Mouse (Mus musculus) fat pad, adult 2 months (tissue): ENCODE measurements around the gene Adam8.

Source experiments
- DNase-seq: peaks from one replicate; pipeline ENCODE4 v3.0.0-alpha.2; 2011; ENCODE audit warnings: low read depth, low spot score; ENCODE audit errors: extremely low read depth

Gene Adam8

DNA sequence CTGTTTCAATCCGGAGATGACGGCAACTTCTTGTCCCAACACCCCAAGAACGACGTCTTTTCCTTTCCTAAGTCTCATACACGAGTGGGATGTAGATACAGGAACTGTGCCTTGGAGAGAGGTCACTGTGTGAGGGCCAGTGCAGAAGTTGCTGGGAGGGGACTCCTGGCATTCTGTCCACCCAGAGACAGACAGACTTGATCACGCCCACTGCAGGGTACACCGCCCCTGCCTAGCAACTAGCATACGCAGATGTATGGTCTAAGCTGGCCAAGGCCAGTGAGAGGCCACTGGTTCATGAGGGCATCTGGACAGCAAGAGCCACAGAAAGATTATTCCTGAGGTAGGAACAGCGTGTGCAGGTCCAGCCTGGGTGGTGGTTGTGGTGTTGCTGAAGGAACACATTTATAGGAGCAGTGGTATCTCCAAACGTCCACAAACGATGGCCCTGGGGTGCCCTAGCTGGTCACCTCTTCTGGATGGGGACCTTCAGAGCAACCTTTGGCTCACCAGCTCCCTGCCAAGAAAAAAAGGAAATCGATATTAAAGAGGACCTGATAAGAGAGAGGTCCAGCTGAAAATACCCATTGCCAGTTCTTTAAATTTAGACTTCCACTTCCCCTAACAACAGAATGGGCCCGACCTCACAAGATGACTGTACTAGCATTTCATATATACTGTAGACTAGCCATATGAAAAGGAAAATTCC is 13.2 kb downstream of the Adam8 start:
- DNase-seq = no peak

DNA sequence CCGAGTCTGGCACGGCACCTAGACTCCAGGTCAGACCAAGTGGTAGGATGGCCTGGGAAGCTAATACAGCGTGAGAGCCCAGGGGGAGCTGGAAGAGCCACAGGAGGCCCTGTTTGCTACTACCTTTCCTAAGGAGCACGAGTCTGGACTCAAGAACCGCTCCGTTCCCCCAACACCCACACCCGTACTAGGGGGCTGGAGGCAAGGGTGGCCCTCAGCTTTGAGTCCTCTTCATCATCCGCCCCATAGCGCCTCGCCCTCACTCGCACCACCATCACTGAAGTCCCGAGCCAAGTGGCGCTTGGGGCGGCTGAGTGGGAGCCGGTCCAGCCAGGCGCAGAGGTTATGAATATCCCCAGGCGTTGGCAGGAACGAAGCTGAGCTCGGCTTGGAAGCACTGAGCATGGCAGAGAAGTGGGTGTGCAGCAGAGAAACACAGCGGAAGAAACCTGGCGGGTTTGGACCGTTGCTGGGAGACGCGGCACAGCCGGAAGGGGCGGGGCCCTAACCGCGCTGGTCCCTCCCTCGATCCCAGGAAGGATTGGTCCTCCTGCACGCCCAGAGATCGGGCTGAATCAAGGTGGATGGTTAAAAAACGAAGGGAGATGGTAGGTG is 14.0 kb downstream of the Adam8 start, which contains the start of gene 6430531B16Rik:
6430531B16Rik (minus strand) TSS at position 478 of the 615 bp plus-strand sequence.
- DNase-seq = no peak

DNA sequence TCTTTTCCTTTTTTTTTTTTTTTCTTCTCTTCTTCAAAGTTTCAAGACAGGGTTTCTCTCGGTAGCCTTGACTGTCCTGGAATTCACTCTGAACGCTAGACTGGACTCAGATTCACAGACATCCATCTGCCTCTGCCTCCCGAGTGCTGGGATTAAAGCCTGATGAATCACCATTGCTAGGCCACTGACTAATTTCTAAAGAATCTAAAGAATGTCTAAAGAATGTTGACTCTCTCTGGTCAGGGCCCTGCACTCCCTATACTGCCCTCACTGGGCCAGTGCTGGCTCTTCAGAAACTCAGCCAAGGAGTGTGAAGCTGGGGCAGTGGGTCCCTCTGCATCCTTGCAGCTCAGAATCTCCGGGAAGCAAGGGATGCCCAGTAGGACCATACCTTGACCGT is 16.9 kb downstream of the Adam8 start:
- DNase-seq = no peak

GRCm38 (mm10) chr7:139974307-139974706 is 18.1 kb downstream of the Adam8 start:
- no peak for DNase-seq

GRCm38 (mm10) chr7:139972923-139973331 is 19.4 kb downstream of the Adam8 start:
- DNase-seq = no peak

DNA sequence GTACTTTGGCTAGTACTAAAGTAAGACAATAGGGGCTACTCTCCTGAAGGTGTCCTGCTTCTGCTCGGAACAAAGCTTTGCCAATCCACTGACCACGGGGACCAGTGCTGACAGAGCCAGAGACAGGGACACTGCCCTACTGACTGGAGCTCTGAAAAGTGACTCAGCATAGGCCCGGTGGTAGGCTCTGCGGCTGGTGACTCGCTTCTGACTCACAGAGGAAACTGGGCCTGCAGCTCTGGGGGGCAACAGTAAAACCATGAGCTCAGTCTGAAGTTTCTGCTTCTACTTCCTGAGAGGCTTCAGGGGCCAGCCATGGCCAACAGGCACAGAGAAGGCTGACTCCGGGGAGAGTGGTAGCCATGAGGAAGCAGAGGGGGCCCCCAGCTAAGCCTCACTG is 20.9 kb downstream of the Adam8 start:
- DNase-seq = no peak

DNA sequence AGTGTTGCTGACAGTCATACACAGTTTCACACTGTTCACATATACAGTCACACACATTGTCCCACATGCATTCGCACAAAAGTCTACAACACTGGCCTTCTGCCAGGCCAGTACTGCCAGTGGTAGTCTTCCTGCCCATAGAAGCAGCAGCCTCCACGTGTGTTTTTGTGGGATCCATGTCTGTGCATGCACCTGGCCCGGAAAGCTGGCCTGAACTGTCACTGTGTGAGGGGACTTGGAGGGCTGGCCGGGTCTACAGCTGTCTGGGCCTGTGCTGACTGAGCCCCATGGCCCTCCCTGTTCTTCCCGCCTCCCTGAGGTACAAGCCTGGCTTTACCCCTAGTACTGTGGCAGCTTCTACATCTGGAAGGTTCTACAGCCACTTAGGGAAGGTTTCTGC is 21.4 kb downstream of the Adam8 start:
- no peak for DNase-seq

DNA sequence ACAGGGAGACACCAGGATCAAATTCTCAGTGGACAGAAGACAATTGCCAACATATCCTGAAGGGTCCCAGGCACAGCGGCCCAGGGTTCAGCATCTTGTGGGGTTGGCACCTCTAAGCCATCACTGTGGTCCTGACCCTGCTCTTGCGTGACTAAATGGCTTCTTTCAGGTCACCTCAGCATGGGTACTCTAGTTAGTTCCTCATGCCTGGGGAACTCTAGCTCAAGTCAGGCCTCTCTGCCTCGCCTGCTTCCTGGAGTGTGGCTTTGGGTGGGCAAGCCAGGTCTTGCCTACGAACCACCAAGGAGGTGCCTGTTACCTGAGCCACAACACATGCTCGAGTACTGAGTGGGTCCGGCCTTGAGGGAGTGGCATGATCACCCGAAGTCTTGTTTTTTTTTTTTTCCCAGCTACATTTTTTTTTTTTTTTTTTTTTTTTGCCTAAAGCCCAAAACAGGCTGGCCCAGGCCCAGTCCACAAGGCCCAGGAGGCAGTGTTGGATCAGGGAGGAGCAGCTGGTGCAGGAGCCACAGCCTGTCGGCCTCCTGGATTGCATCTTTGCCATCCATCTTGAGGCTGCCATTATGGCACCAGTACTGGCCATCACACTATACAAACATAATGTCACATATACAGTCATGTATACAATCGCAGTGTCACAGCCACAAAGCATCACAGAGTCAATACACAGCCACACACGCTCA is 22.0 kb downstream of the Adam8 start:
- no peak for DNase-seq

DNA sequence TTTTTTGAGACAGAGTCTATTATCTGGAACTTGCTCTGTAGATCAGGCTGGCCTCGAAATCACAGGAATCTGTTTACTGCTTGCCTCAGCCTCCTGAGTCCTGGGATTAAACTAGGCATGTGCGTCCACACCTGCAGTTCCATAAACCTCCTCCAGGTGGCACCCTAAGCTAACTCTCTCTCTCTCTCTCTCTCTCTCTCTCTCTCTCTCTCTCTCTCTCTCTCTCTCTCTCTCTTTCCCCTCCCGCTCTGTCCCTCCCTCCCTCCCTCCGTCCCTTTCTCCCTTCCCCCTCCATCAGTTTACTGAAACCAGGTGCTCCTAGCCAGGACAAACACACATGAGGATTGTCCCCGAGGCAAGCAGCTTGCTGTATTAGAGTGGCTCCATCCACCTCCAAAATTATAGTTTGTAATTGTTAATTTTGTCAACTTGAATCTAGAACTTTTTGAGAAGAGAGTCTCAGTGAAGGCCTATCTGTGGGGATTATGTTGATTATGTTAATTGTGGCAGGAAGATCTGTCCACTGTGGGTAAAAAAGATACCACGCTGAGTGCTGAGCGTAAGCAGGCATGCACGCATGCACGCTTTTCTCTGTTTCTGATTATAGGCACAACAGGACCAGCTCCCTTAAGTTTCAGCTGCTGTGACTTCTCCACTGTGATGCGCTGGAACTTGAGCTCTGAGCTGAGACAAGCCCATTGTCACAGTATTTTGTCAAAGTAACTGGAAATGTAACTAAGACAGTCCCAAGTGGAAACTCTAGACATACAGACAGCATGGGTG is 22.8 kb downstream of the Adam8 start:
- no peak for DNase-seq

DNA sequence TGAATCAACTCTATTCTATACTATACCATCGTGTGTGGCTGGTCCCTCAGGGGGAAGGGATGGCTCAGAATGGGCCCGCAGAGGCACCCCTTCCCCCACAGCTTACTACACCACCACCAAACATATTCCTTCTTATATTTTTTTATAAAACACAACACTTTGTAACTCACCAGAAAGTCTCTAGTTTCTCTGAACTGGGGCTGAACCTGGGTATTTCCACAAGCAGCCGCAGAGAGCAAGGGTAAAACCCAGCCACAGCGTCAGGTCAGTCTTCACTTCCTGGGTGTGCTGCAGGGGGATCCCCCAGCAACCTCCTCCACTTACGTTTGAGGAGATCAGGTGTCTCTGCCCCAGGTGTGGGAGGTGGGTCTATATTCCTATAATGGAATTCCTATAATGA is 23.9 kb downstream of the Adam8 start:
- DNase-seq = no peak

DNA sequence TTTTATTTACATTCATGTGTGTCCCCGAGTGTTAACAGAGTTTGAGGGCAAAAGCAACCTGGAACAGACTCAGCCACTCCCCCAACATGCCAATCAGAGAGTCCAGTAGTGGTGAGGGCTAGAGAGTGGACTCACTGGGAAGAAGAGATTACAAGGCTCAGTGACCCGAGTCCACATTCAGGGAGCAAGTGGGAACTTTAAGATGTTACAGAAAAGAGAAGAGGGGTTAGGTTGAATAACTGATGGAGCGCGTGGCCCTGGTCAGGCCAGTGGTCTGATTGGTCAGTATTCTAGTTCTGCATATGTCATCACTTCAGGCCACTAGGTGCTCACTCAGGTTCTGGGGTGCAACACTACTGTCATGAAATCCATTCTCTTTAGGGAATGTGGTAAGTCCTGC is 25.2 kb downstream of the Adam8 start:
- DNase-seq = no peak

DNA sequence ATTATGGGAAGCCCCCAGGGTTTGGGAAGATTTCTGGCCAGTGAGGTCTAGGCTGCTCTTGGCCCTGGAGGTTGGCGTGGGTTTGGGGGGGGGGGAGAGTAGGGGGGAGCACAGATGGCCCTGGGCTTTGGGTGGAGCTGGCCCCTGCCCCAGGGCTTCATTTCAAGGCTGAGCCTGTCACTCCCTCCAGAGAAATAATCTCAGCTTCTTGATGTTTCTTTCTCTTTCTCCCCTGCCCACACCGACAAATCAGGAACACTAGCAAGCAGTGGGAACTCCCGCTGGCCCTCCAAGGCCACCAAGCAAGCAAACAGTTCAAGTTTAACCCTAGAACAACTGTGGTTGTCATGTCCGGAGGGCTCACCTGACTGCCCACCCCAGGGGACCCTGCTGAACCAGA is 28.5 kb downstream of the Adam8 start:
- DNase-seq = no peak

- no peak for DNase-seq
These were observed 31.2 kb downstream of the Adam8 start for GRCm38 (mm10) chr7:139961141-139961540.

DNA sequence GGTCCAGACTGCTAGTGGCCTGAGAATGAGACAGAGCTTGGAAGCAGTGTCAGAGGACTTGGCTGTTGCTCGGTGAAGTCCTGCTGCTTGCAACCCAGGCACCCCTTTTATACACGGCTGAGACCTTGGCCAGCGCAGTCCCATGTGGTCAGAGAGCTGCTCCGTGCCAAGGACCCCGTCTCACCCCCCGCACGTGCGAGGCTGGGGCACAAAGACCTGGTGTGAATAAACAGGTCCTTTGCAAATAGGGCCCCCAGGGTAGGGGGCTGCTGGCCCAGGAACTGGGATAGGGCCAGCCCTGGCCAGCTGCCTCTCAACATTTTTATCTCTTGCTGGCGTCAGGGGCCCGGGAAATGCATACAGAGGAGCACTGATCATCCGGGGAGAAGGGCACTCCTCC is 34.4 kb downstream of the Adam8 start:
- DNase-seq = no peak

- DNase-seq = no peak
These were observed 34.9 kb downstream of the Adam8 start for GRCm38 (mm10) chr7:139957437-139957836.

DNA sequence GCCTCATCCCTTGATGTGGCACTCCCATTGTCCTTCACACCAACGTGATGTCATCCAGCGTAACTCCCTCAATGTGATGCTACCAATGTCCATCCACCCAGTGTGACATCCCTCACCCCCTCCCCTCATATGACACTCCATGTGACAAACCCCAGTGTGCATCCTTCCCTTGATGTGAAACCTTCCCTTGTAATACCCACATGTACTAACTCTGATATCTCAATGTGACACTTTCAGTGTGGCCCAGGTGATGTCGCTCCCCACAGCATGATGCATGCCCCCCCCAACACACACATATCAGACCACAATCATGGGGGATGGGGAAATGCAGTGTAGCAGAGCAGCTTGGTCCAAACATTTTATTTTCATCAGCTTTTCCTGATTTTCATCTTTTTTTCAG is 35.7 kb downstream of the Adam8 start:
- DNase-seq = no peak

DNA sequence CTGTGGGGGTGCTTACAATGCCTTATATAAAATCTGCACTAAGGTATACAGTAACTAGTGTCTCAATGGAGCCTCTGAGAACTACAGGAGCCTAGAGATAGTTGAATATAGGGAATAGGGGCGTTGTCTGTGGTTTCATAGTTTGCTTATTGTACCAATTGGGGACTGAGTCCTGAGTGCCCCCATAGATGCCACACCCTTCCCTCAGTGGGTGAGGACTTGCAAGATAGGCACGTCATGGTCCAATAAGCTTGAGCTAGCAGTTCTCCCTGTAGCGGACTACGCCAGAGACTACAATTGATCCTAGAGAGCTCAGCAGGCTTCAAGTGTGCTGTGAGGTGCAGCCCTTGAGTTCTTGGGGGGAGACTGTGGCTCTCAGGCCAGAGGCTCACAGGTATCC is 36.9 kb downstream of the Adam8 start:
- no peak for DNase-seq

- DNase-seq = no peak
These were observed 40.2 kb downstream of the Adam8 start for GRCm38 (mm10) chr7:139951991-139952633.

GRCm38 (mm10) chr7:139951079-139951478 is 41.3 kb downstream of the Adam8 start:
- DNase-seq = no peak

GRCm38 (mm10) chr7:139950283-139950971 is 41.9 kb downstream of the Adam8 start:
- DNase-seq = no peak
